Mouse (Mus musculus): ENCODE measurements around the gene H2al1d. TPM values are rescaled to one million over a fixed set of nuclear protein-coding genes. Genes with fewer than 3 reads are reported as not detected.
"Not testable (repeated sequence)": the region's sequence is repeated elsewhere in the genome, so short reads cannot be mapped to it uniquely, and the experiment has no call there.

The H2al1d gene
- polyA plus RNA-seq (2016; fragmentation: Nextera tagmentation; extraction: Ambion mirVana), result not detected in 2 replicates

DNA sequence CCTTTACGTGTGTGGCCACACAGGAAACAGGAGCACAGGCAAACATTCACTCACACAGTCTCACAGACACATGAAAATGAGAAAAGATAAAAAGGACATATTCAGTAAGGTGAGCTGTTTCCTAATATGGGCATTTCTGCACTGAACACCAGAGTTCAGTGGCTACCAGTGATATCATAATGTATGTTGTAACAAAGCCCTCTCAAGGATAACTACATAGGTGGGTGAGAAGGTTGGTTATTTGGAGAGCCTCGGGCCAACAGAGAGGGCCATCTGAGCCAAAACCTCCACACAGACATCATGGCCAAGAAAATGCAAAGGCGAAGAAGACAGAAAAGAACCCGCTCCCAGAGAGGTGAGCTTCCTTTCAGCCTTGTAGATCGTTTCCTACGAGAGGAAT, at the start of gene H2al1d:
H2al1d (plus strand) TSS at position 301 of the 400 bp plus-strand sequence.
- H3K4me1 ChIP-seq; H3K36me3 ChIP-seq; H3K4me2 ChIP-seq (replicated peaks); H3K27ac ChIP-seq; H3K4me3 ChIP-seq; H3K9ac ChIP-seq; ATAC-seq (ENCODE audit: low FRiP score); H3K27me3 ChIP-seq; H3K9me3 ChIP-seq (replicated peaks): not testable (repeated sequence)
- no CpG with 5 or more reads among the region's 6 CpGs for WGBS

DNA sequence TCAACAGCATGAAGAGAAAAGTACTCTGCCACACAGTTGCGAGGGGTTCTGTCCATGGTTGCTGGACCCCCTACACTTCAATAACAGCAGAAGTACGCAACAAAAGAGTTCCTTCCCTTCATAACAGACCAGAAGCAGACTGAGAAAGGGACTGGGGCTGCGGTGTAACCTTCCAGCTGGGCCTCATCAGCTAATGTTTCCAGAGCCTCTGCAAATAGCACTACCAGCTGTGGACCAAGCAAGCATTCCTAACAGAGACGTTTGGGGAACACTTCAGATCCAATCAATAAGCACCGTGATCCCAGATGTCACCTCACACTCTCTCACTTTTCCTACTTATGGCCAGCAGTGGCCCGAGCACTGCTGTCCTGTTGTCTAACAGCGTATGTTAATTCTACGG, 43.7 kb upstream of the H2al1d start:
- WGBS, result 77% methylated on average over 8 of the region's 8 CpGs
- Histone ChIP-seq H3K4me2 (replicated peaks) (no peak overlapping the region), H3K4me3 (no peak overlapping the region), H3K9me3 (replicated peaks) (no peaks in the 10 kb centered on the region), H3K36me3 (no peaks in the 10 kb centered on the region), H3K4me1 (no peaks in the 10 kb centered on the region), H3K27ac (no peak overlapping the region), H3K27me3 (peaks cover 13% of the 10 kb centered on the region), H3K9ac (no peak overlapping the region)
- no peak for ATAC-seq (ENCODE audit: low FRiP score)

DNA sequence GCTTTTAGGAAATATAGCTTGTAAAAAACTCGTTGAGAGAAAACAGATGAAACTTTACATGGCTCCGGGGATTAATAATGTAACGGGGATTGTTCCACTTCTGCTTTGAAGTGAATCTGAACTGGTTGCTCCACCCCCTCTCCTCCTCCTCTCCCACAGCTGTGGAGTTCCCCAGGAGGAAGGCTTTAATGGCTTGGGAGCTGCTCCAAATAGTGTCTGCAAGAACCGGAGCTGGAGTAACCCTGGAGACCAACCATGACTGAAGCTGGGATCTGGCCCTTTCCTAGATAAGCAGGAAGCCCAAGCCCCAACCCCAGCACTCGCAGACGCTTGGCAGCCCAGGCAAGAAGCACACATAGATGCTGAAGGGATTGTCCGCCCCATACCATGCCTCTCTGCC, 40.8 kb upstream of the H2al1d start:
- Histone ChIP-seq H3K4me3 (no peak overlapping the region), H3K4me1 (no peaks in the 10 kb centered on the region), H3K9me3 (replicated peaks) (no peaks in the 10 kb centered on the region), H3K36me3 (no peaks in the 10 kb centered on the region), H3K27ac (no peak overlapping the region), H3K27me3 (peaks cover 13% of the 10 kb centered on the region), H3K9ac (no peak overlapping the region), H3K4me2 (replicated peaks) (no peak overlapping the region)
- no peak for ATAC-seq (ENCODE audit: low FRiP score)
- 64% methylated on average over 7 of the region's 7 CpGs for WGBS

DNA sequence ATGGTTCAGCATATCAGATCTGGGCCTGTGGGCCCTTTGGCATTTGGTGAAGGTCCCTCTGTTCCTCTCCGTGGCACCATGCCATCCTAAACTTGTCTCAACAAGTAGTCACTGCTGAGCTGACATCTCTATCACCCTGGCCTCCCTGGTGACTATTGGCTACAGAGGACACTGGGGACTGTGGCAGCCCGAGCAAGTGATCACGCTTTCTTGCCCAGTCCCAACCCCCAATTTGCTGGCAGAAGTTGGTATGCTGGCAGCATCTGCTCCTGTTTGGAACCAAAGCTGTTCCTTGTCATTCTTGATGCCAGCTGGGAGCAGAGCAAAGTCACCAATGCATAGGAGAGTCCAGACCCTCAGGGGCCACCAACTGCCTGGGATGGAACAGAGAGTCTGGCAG, 39.5 kb upstream of the H2al1d start:
- Histone ChIP-seq H3K36me3 (no peaks in the 10 kb centered on the region), H3K9ac (no peak overlapping the region), H3K4me1 (no peaks in the 10 kb centered on the region), H3K4me3 (no peak overlapping the region), H3K27ac (no peak overlapping the region), H3K27me3 (peaks cover 13% of the 10 kb centered on the region), H3K9me3 (replicated peaks) (no peaks in the 10 kb centered on the region), H3K4me2 (replicated peaks) (no peak overlapping the region)
- WGBS, result 81% methylated on average over 3 of the region's 3 CpGs
- no peak for ATAC-seq (ENCODE audit: low FRiP score)

DNA sequence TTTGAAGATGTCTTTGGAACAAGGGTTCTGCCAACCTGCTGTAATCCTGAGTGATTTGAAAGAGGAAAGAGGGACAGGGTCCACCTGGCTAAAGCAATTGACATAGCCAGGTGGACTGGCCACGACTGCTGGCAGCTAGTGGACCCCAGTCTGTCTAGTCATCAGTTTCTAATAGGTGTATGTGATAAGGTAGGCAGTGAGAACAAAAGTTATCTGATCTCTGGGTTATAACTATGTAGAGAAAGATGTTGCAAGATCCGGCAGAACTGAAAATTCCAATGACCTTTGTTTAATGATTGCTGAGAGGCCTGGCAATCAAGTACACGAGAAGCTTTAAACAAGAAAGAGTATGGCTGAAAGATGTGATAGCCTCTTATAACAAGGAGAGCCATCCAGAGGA, 35.4 kb upstream of the H2al1d start:
- H3K4me1 ChIP-seq, result no peaks in the 10 kb centered on the region
- H3K4me3 ChIP-seq, result no peak overlapping the region
- H3K9ac ChIP-seq, result no peak overlapping the region
- ATAC-seq (ENCODE audit: low FRiP score), result no peak
- H3K27me3 ChIP-seq, result no peaks in the 10 kb centered on the region; the same call in 1 of the 2 replicates
- no peak overlapping the region for H3K4me2 ChIP-seq (replicated peaks)
- no peaks in the 10 kb centered on the region for H3K9me3 ChIP-seq (replicated peaks)
- 78% methylated on average over 3 of the region's 3 CpGs for WGBS
- H3K27ac ChIP-seq, result no peak overlapping the region
- no peaks in the 10 kb centered on the region for H3K36me3 ChIP-seq

DNA sequence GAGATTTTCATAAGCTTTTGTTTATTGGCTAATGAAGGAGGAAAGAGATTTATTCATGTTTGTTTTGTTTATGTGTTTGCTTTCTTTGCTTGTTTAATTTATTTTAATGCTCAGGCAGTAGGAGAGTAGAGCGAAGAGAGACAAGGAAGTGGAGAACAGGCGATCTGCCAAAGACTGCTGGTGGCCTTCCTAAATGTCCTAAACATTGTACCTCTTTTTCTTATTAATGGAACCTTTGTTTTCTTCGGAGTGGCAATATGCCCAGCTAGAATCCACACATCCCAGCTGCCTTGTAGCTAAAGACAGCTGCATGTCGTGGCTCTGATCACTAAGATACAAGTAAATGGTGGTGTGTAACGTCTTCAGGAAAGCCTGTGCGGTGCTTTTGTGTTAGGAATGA, 31.5 kb upstream of the H2al1d start:
- Histone ChIP-seq H3K27ac (no peak overlapping the region), H3K4me1 (no peaks in the 10 kb centered on the region), H3K4me2 (replicated peaks) (no peak overlapping the region), H3K9me3 (replicated peaks) (no peaks in the 10 kb centered on the region), H3K9ac (no peak overlapping the region), H3K4me3 (no peak overlapping the region), H3K36me3 (no peaks in the 10 kb centered on the region), H3K27me3 (no peaks in the 10 kb centered on the region)
- 82% methylated on average over 6 of the region's 6 CpGs for WGBS
- no peak for ATAC-seq (ENCODE audit: low FRiP score)

DNA sequence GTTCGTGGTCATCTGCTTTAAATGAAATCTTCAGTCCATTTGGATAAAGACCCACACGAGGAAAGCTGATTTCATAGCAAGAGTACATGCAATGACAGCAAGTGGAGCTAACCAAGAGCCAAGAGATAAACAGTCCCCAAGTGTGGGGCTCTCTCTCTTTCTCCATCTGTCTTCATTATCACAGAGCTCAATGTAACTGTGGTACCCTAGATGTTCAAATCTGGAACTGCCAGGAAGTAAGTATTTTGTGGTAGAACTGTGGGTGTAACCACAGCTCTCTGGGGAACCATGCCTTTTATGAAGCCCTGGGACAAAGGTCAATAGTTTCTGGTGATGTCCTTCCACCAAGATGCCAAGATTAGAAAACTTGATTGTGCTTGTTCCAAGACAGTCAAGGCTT, 27.9 kb upstream of the H2al1d start:
- 78% methylated on average over 2 of the region's 2 CpGs for WGBS
- Histone ChIP-seq H3K27ac (no peak overlapping the region), H3K4me1 (no peaks in the 10 kb centered on the region), H3K36me3 (no peaks in the 10 kb centered on the region), H3K9ac (no peak overlapping the region), H3K4me2 (replicated peaks) (no peak overlapping the region), H3K27me3 (no peaks in the 10 kb centered on the region), H3K9me3 (replicated peaks) (no peaks in the 10 kb centered on the region), H3K4me3 (no peak overlapping the region)
- ATAC-seq (ENCODE audit: low FRiP score), result no peak

DNA sequence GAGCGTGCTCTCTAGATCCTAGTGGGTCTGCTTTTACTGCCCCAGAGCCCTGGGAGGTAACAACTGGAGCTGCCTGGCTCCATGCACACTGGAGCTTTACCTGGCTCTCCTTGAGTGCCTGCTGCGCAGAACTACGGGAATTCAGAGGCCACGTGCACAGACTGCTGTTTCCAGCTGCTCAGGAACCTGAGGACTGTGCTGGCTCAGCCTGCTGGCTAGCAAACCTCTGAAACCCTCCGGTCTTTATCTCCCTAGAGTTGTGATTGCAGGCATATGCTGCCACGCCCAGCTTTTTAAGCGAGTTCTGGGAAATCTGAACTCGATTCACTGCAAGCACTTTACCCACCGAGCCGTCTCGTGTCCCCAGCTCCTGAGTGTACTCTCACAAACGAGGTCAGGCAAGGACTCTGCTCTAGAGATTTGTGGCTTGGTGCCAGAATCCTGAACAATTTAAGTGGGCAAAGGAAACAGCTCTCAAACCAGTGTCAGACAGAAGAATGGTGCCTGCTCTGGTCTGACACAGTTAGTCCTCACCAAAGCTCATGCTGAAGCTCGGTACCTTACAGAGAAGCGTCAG, 20.2 kb upstream of the H2al1d start:
- 76% methylated on average over 14 of the region's 14 CpGs for WGBS
- Histone ChIP-seq H3K4me2 (replicated peaks) (no peak overlapping the region), H3K9me3 (replicated peaks) (no peaks in the 10 kb centered on the region), H3K27me3 (peaks cover 11% of the 10 kb centered on the region; the same call in 1 of the 2 replicates), H3K36me3 (no peaks in the 10 kb centered on the region), H3K4me3 (no peak overlapping the region), H3K9ac (no peak overlapping the region), H3K4me1 (no peaks in the 10 kb centered on the region), H3K27ac (no peak overlapping the region)
- ATAC-seq (ENCODE audit: low FRiP score), result no peak

DNA sequence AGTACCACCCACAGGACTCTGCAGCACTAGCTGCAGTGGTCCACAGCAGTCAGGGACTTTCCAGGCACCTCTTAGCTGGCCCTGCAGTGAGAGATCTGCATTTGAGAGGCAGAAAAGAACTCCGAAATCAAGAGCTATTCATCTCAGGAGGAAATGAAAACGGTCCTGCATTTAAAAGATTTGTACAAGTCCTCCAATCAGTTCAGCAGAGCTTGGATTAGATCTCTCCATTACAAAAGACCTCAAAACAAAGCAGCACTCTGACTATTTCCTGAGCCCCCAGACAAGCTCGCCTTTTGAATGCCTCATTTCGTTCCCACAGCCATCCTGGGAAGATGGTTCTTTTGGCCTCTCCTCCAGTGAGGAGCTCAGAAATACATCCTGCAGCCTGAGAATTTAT, 19.4 kb upstream of the H2al1d start:
- WGBS, result 62% methylated on average over 4 of the region's 4 CpGs

DNA sequence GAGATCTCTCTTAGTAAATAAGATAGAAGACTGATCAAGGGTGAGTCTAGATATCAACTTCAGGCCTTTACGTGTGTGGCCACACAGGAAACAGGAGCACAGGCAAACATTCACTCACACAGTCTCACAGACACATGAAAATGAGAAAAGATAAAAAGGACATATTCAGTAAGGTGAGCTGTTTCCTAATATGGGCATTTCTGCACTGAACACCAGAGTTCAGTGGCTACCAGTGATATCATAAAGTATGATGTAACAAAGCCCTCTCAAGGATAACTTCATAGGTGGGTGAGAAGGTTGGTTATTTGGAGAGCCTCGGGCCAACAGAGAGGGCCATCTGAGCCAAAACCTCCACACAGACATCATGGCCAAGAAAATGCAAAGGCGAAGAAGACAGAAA, 9.7 kb upstream of the H2al1d start, which contains the start of gene H2al1a:
H2al1a (plus strand) TSS at position 301 of the 400 bp plus-strand sequence.
- H3K27me3 ChIP-seq; ATAC-seq (ENCODE audit: low FRiP score); H3K9ac ChIP-seq; H3K9me3 ChIP-seq (replicated peaks); H3K4me3 ChIP-seq; H3K4me1 ChIP-seq; H3K4me2 ChIP-seq (replicated peaks); H3K36me3 ChIP-seq; H3K27ac ChIP-seq: not testable (repeated sequence)
- WGBS, result no CpG with 5 or more reads among the region's 3 CpGs

More for the DNA sequence above, 19.4 kb upstream of the H2al1d start:
- no peaks in the 10 kb centered on the region for H3K36me3 ChIP-seq
- no peak overlapping the region for H3K27ac ChIP-seq
- H3K9me3 ChIP-seq (replicated peaks), result no peaks in the 10 kb centered on the region
- ATAC-seq (ENCODE audit: low FRiP score), result no peak
- H3K27me3 ChIP-seq, result peaks cover 11% of the 10 kb centered on the region; the same call in 1 of the 2 replicates
- H3K4me1 ChIP-seq, result no peaks in the 10 kb centered on the region
- H3K4me3 ChIP-seq, result no peak overlapping the region
- H3K9ac ChIP-seq, result no peak overlapping the region
- no peak overlapping the region for H3K4me2 ChIP-seq (replicated peaks)

DNA sequence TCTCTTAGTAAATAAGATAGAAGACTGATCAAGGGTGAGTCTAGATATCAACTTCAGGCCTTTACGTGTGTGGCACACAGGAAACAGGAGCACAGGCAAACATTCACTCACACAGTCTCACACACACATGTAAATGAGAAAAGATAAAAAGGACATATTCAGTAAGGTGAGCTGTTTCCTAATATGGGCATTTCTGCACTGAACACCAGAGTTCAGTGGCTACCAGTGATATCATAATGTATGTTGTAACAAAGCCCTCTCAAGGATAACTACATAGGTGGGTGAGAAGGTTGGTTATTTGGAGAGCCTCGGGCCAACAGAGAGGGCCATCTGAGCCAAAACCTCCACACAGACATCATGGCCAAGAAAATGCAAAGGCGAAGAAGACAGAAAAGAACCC, 6.5 kb upstream of the H2al1d start, which contains the start of gene H2al1b:
H2al1b (plus strand) TSS at position 301 of the 400 bp plus-strand sequence.
- H3K27ac ChIP-seq; H3K36me3 ChIP-seq; H3K27me3 ChIP-seq; H3K9ac ChIP-seq; ATAC-seq (ENCODE audit: low FRiP score); H3K4me1 ChIP-seq; H3K9me3 ChIP-seq (replicated peaks); H3K4me3 ChIP-seq; H3K4me2 ChIP-seq (replicated peaks): not testable (repeated sequence)
- WGBS, result 100% methylated on average over 1 of the region's 3 CpGs

DNA sequence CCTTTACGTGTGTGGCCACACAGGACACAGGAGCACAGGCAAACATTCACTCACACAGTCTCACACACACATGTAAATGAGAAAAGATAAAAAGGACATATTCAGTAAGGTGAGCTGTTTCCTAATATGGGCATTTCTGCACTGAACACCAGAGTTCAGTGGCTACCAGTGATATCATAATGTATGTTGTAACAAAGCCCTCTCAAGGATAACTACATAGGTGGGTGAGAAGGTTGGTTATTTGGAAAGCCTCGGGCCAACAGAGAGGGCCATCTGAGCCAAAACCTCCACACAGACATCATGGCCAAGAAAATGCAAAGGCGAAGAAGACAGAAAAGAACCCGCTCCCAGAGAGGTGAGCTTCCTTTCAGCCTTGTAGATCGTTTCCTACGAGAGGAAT, 3.3 kb upstream of the H2al1d start, which contains the start of gene H2al1c:
H2al1c (plus strand) TSS at position 301 of the 400 bp plus-strand sequence.
- 89% methylated on average over 3 of the region's 6 CpGs for WGBS
- not testable (repeated sequence) for H3K9ac ChIP-seq; H3K27me3 ChIP-seq; H3K4me2 ChIP-seq (replicated peaks); H3K27ac ChIP-seq; H3K4me3 ChIP-seq; ATAC-seq (ENCODE audit: low FRiP score); H3K4me1 ChIP-seq; H3K36me3 ChIP-seq; H3K9me3 ChIP-seq (replicated peaks)

DNA sequence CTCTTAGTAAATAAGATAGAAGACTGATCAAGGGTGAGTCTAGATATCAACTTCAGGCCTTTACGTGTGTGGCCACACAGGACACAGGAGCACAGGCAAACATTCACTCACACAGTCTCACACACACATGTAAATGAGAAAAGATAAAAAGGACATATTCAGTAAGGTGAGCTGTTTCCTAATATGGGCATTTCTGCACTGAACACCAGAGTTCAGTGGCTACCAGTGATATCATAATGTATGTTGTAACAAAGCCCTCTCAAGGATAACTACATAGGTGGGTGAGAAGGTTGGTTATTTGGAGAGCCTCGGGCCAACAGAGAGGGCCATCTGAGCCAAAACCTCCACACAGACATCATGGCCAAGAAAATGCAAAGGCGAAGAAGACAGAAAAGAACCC, 3.0 kb downstream of the H2al1d start, which contains the start of gene H2al1e:
H2al1e (plus strand) TSS at position 301 of the 400 bp plus-strand sequence.
- not testable (repeated sequence) for H3K9me3 ChIP-seq (replicated peaks); H3K36me3 ChIP-seq; H3K4me3 ChIP-seq; H3K9ac ChIP-seq; H3K27ac ChIP-seq; H3K27me3 ChIP-seq; H3K4me2 ChIP-seq (replicated peaks); H3K4me1 ChIP-seq; ATAC-seq (ENCODE audit: low FRiP score)
- no CpG with 5 or more reads among the region's 3 CpGs for WGBS
